Mouse (Mus musculus): ENCODE data around the gene Eif3d.
"Not testable (repeated sequence)": the region's sequence is repeated elsewhere in the genome, so short reads cannot be mapped to it uniquely, and the experiment has no call there.

Eif3d gene

GRCm38 (mm10) chr15:77970470-77971292, at the start of gene Eif3d:
TSS of gene Eif3d (minus strand) at chr15:77970813.
- peak; percentile 98 for DNase-seq (ENCODE audit: low read depth, low spot score)

DNA sequence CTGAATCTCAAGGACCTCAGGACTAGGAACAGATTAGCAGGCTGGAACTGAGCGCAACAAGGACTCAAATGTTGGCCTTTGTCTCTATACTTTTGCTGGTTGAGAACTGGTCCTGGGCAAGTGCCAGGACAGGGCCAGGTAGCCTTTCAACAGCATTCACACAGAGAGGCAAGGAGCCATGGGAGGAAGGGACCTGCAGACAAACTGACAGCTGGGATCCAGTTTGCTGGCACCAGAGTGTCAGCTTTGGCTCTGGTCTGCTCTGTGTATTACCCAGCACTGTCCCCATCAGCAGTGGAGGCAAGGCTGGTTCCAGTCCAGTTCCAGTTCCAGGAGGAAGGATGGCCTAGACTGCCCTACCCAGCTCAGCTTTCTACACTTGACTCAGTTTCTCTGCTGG, 43.4 kb upstream of the Eif3d start:
- DNase-seq (ENCODE audit: low read depth, low spot score) = no peak

DNA sequence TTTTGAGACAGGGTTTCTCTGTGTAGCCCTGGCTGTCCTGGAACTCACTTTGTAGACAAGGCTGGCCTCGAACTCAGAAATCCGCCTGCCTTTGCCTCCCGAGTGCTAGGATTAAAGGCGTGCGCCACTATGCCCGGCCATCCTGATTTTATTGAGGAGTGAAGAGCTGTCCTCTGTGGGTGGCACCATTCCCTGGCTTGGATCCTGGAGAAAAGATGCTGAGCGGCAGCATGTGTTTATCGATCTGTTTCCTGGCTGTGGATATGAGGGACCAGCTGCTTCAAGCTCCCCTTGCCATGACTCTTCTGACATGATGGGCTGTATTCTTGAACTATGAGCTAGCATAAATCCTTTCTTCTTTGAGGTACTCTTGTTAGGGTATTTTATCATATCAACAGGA, 37.6 kb upstream of the Eif3d start:
- not testable (repeated sequence) for DNase-seq (ENCODE audit: low read depth, low spot score)

DNA sequence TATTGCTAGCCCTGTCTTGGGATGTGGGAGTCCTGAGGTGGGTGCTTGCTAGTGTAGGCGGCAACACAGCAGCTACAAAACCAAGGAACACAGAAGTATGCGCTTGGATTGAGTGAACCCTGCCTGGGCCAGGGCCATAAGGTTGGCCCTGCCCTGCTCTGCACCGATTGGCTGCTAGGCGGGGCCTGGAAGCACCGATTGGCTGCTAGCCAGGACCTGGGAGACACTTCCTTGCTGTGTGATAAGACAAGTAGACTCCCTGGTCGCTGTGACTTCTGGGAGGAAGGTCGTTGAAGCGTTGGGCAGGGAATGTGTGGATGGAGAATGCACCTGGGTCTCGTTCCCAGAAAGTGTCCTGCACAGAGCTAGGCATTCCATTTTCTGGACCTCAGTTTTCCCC, 33.3 kb upstream of the Eif3d start:
- no peak for DNase-seq (ENCODE audit: low read depth, low spot score)

DNA sequence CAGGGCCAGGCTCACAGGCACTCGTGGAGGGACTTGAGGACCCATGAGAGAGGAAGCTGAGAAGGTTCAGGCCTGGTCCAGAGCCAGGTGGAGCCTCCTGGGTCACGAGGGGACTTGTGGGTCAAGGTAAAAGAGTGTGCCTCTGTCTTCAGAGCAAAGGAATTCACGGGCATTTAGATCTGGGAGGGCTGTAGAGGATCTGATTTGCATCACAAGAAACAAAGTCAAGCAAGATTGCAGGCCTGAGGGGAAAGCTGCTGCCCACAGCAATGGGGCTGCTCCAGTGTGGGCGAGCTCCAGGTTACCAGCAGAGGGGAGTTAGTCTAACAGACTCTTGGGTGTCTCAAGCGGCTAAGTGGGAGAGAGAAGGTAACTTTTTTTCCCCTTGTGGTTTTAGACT, 30.8 kb upstream of the Eif3d start:
- no peak for DNase-seq (ENCODE audit: low read depth, low spot score)

DNA sequence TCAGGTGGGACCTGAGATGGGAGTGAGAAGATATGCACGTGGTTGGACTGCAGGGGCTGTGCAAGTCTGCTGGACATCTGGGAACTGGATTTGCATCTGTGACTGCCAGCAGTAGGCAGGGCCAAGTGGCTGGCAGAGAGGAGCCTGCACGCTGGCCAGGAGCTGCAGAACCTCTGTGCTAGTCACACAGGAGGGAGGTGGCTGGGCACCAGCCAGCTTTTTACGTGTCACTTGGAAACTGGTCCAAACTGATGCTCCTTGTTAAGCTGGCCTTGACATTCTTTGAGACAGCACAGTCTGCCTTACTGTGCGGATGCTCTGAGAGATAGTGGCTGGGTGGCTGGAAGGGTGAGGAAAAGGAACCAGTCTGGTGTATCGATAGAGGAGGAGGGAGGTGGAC, 17.9 kb upstream of the Eif3d start:
- DNase-seq (ENCODE audit: low read depth, low spot score) = no peak

GRCm38 (mm10) chr15:77983391-77983790, 12.8 kb upstream of the Eif3d start:
- no peak for DNase-seq (ENCODE audit: low read depth, low spot score)

DNA sequence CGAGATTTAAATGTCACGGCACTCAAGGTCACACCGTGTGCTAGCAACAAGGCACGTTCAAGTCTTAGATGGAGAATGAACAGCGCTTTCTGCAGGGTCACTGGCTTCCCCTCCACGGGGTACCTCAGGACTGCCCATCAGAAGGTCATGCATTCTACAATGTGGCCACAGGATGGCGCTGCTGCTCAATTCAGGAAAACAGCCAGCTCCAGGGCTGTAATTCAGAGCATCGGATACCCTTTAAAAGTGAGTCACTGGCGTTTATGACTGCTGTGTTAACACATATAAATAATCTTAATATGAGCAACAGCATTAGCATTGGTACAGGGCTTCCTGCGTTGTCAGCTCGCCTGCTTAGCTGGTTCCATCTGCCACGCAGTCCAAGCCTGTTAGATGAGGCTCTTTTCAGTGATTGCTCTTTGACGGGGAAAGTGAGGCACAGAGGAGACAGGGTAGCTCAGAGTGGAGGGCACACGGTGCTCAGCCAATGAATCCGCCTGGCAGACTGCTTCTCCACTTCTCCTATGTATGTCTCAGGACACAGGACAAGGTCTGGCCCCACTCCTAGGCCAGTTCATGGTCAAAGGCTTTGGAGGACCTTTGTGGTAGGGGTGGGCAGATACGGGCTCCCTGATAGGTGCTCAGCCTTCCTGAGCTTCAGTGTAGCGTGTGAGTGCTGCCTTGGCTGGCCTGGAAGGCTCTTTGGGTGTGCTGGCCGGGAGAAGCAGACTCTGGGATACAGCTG, 11.8 kb upstream of the Eif3d start:
- peak; percentile 70 for DNase-seq (ENCODE audit: low read depth, low spot score)

DNA sequence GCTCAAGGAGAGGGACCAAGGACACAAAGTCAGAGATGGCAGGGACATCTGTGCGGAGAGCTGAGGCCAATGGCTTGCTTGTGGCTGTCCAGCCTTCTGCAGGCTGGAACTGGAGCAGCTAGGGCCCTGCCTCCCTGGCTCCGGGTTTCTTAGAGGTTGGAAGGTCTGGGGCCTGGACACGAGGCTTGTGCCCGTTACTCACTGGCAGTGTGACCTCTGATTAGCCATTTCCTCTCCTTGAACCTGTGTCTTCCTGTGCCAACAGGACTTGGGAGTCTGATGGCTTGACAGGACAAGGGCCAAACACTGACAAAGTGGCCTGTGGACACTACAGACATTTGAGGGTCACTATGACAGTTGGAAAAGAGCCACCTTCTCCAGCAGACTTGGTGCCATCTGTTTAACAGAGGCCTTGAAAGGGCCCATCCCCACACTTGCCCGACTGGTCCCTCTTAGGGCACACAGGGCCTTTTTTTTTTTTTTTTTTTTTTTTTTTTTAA, 10.6 kb upstream of the Eif3d start:
- DNase-seq (ENCODE audit: low read depth, low spot score) = no peak

DNA sequence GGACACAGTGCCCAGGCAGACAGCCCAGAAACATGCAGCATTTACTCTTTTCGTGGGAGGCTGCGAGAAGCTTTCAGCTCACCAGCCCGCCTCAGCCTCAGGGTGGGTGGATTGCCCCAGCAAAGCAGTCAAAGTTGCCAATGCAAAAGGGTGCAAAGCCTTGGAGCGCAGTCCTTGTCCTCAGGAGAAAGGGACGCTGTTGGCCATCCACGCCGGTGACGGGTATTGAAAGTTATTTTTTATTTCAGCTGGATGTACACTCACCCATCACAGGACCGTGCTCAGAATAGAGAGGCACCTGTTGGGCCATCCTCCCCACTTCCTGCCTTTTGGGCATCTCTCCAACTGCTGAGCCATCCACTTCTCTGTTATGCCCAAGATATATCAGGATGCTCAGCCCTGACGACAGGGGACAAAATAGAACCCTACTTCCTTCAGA, 8.8 kb upstream of the Eif3d start:
- DNase-seq (ENCODE audit: low read depth, low spot score) = no peak

GRCm38 (mm10) chr15:77977663-77978062, 7.0 kb upstream of the Eif3d start:
- DNase-seq (ENCODE audit: low read depth, low spot score) = no peak

- no peak for DNase-seq (ENCODE audit: low read depth, low spot score)
These were observed 3.7 kb upstream of the Eif3d start for GRCm38 (mm10) chr15:77974165-77974841.

DNA sequence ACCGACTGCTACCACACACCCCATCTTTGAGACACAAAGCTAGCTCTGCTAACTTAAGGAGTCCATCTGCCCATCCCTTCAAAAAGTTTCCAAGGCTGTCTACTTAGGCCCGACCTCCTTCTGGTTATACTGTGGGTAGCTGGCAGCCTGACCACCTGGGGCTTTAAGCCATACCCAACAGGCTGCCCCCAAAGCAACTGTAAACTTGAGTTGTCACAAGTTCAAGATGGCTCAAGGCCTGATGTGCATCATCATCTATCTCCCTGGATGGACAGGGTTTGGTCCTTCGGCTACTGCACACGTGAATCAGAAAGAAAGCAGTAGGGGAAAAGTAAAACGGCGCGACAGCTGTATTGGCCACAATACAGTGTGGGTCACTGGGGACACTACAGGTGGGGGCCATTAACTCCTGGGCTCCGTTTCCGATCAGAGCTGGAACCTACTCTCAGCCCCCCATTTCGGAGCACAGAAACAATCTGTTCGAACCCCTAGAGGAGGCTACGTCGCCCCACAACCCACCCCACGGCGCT, 608 bp downstream of the Eif3d start:
- DNase-seq (ENCODE audit: low read depth, low spot score) = no peak

DNA sequence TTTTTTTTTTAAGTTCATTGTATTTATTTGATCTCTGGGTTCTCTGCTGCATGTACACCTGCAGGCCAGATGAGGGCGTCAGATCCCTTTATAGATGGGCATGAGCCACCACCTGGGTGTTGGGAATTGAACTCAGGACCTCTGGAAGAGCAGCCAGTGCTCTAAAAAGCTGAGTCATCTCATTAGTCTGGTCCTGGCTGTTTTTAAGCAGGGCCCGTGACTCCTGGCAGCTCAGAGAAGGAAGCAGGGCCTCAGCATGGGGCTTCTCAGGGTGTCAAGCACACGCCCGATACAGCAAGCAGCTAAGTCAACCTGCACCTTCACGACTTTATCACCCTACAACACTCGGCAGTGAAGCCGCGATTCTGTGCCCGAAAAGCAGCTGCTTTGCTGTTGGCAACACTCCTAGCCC, 5.5 kb downstream of the Eif3d start:
- peak; percentile 18 for DNase-seq (ENCODE audit: low read depth, low spot score)

DNA sequence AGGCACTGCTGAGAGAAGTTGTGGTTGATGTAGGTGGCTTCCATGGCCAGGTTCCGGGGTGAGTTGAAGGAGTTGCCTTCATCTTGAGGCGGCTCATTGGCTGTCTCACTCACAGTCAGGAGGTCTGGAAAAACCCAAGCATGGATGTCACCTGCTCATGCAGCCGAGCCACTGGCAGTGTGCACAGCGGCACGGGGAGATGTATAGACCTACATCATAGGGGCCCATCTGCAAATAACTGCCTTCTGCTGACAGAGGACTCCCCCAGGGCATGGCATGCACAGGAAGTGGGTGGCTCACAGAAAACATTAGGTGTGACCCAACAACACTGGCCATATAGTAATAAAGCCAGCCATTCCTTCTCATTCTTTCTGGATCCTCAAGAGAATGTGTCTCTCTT, 8.2 kb downstream of the Eif3d start:
- DNase-seq (ENCODE audit: low read depth, low spot score) = no peak

DNA sequence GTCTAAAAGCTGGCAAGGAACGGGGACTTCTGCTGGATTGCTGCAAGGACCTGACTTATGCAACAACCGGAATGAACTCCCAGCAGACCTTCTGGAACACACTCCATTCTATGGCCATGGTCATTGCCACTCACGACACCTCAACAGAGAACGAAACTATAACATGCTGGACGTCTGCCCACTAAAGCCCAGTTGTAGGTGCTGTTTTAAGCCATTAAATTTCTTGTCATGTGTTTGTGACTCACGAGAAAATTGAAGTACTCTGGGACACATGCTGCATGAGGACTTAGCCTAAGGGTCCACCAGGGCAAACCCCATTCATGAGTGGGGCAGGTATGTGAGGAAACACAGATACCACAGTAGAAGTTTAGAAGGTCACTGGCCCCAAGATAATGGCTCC, 9.9 kb downstream of the Eif3d start:
- DNase-seq (ENCODE audit: low read depth, low spot score) = no peak

DNA sequence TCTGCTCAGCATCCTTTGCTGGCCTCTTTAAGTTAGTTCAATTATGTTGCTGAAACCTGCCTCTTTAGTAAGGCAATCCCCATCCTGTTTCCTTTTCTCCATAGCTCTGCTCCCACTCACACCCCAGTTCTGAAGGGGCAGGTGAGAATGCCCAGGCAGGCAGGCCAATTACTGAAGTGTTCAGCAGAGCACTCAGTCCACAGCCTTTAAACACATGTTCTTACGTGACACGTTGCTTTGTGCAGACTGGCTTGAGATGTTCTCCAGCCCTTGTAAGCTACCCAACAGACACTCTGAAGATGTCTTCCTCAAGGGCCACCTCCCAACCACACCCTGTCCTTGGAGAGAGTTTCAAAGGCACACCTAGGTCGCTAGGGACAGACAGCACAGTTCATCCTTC, 12.5 kb downstream of the Eif3d start:
- DNase-seq (ENCODE audit: low read depth, low spot score) = no peak

DNA sequence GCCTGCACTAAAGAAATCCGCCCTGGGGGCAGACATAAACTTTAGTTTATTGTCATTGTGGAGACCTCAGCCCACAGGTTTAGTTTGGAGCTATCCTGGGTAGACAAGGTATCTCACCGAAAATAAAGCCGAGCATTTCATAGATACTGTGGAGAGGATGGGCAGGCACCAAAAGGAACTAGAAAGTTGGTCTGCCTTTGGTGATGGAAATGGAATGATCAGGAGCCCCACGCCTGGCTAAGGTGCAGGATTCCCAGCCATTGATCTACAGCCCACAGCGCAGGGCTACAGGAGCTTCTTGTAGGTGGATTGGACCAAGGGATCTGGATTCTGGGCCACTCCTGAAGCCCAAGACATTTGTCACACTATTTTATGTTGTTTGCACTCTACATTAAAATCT, 13.0 kb downstream of the Eif3d start:
- DNase-seq (ENCODE audit: low read depth, low spot score) = no peak

DNA sequence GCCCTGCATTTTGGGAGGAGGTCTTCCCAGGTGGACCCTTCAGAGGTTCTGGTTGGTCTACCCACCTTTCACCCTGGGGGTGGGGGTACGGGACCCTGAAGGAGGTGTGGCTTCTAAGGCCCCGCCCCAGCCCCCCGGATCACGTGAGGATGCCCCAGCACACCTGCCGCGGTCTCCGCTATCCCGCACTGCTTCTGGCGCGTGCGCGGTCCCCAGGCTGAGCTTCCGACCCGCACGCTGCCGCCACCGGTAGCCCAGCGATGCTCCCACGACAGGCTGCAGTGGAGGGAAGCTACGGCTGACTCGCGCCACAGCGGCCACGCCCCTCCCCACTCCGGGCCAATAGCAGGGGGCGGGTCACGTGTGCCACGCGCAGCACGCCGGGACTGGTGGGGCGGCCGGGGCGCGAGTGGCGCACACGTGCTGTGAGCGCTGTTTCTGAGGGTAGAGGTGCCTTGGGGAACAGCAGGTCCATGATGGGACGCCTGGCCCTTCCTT, 14.2 kb downstream of the Eif3d start, which contains the start of gene Foxred2:
Foxred2 (minus strand) TSS at position 319 of the 498 bp plus-strand sequence.
- peak; percentile 96 for DNase-seq (ENCODE audit: low read depth, low spot score)

- DNase-seq (ENCODE audit: low read depth, low spot score) = peak; percentile 39
These were observed 14.9 kb downstream of the Eif3d start for GRCm38 (mm10) chr15:77955440-77956403.
